Mouse (Mus musculus) c-Kit-positive CD71-positive TER-119-negative erythroid progenitor cells, embryonic 14.5 days (primary cell): ENCODE results near the gene Gm47289.

Source experiments
- DNase-seq: peaks from one replicate; pipeline ENCODE4 v3.0.0-alpha.2; 2013; ENCODE audit warnings: low read depth

Gm47289 gene

GRCm38 (mm10) chr9:119156278-119157201 lies 2.4 kb upstream of the Gm47289 start, which contains the start of gene Acaa1b:
Gene Acaa1b, minus strand, starts transcription at chr9:119157093.
- DNase-seq: peak; percentile 24

GRCm38 (mm10) chr9:119160689-119161088 lies 1.7 kb downstream of the Gm47289 start:
- DNase-seq: no peak

GRCm38 (mm10) chr9:119164743-119165142 lies 5.8 kb downstream of the Gm47289 start:
- DNase-seq: no peak

- DNase-seq: no peak
These were observed 6.6 kb downstream of the Gm47289 start for GRCm38 (mm10) chr9:119165548-119165947.

GRCm38 (mm10) chr9:119167608-119168007 lies 8.6 kb downstream of the Gm47289 start:
- no peak for DNase-seq

GRCm38 (mm10) chr9:119179292-119179691 lies 20.3 kb downstream of the Gm47289 start:
- DNase-seq: no peak

GRCm38 (mm10) chr9:119181241-119181728 lies 22.3 kb downstream of the Gm47289 start:
- DNase-seq: no peak

- DNase-seq: peak; percentile 10
These were observed 33.4 kb downstream of the Gm47289 start for GRCm38 (mm10) chr9:119192202-119192990.

GRCm38 (mm10) chr9:119199151-119199861 lies 40.3 kb downstream of the Gm47289 start:
- no peak for DNase-seq

GRCm38 (mm10) chr9:119201653-119202052 lies 42.7 kb downstream of the Gm47289 start:
- no peak for DNase-seq

GRCm38 (mm10) chr9:119203617-119204016 lies 44.7 kb downstream of the Gm47289 start:
- no peak for DNase-seq

- DNase-seq: no peak
These were observed 46.8 kb downstream of the Gm47289 start for GRCm38 (mm10) chr9:119205756-119206155.

- DNase-seq: no peak
These were observed 47.7 kb downstream of the Gm47289 start for GRCm38 (mm10) chr9:119206666-119207065.

GRCm38 (mm10) chr9:119207113-119207512 lies 48.2 kb downstream of the Gm47289 start:
- DNase-seq: no peak

GRCm38 (mm10) chr9:119208998-119209397 lies 50.0 kb downstream of the Gm47289 start, which contains the start of gene Slc22a13:
Gene Slc22a13, minus strand, starts transcription at chr9:119209098.
- no peak for DNase-seq
